Mouse (Mus musculus) embryonic fibroblast, embryonic 13.5 days (primary cell): ENCODE results near the gene Slc38a7. TPM values are rescaled to one million over a fixed set of nuclear protein-coding genes. Genes with fewer than 3 reads are reported as not detected.

Source experiments
- H3K27ac ChIP-seq: 2 replicates; pipeline ENCODE4 v1.5.1; 2012; ENCODE audit warnings: low read length, control low read depth, inconsistent platforms; ENCODE audit not compliant: insufficient read depth
- H3K4me1 ChIP-seq: 2 replicates; pipeline ENCODE4 v1.6.1; 2011; ENCODE audit warnings: low read length; ENCODE audit not compliant: control insufficient read depth, insufficient read depth
- H3K4me3 ChIP-seq: 2 replicates; pipeline ENCODE4 v1.5.1; 2011; ENCODE audit warnings: mild to moderate bottlenecking, control low read depth, low read length; ENCODE audit not compliant: insufficient read depth
- CTCF ChIP-seq: IDR thresholded peaks from 2 replicates; pipeline ENCODE4 v1.5.1; 2011; ENCODE audit warnings: mild to moderate bottlenecking, control low read depth, low read length, moderate library complexity, borderline replicate concordance; ENCODE audit not compliant: insufficient read depth
- POLR2A ChIP-seq: IDR thresholded peaks from 2 replicates; pipeline ENCODE4 v1.6.1; 2011; ENCODE audit warnings: low read depth, mild to moderate bottlenecking, control low read depth, low read length, moderate library complexity
- polyA plus RNA-seq: library from polyadenylated mRNA; stranded (reverse); fragments of >200 nt; gene quantifications from 2 replicates; pipeline ENCODE4 v1.2.4, GENCODE M21; 2011; ENCODE audit warnings: low read depth; ENCODE audit not compliant: missing spikeins, insufficient read length

Gene Slc38a7
- polyA plus RNA-seq, 1 experiment, result 23.2 TPM

- 0 out of 2 replicates have a peak, but pooled peaks cover 4% of the 10 kb centered on the region for H3K4me1 ChIP-seq
- no peak for TF ChIP-seq CTCF
- no peak for TF ChIP-seq POLR2A
- no peak overlapping the region for H3K27ac ChIP-seq
- no peak overlapping the region for H3K4me3 ChIP-seq
Observed at GRCm38 (mm10) chr8:95850326-95850725, 3.0 kb downstream of the Slc38a7 start.

DNA sequence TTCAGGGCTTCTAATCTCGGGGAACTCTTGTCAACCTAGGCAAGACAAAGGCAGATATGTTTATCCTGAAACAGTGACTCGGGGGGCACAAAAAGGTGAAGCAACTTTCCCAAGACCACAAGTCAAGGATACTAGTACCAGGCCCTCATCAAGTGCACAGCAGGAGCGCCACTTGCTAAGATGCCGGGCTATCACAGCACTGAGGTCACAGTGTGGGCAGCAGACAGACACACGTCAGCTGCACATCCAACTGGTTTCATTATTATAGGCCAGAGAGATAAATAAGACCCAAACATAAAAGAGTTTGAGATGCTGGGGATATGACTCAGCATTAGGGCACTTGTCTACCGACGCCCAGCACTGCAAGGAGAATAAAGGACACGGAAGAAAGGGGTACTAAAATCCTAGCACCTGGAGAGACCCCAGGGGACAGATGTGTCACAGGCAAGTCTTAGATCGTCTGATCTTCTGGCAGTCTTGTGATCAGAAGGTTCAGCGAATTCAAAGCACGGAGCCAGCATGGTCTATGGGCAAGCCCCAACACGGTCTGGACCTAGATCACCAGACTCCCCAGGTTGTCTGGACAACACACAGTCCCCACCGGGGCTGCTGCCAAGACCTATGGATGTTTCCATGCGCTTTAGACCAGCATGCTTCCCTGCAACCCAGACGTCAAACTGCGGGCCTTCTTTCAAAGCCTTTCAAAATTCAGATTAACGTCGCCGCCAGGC, 4.4 kb downstream of the Slc38a7 start:
- Histone ChIP-seq H3K27ac (no peak overlapping the region), H3K4me1 (0 out of 2 replicates have a peak, but pooled peaks cover 4% of the 10 kb centered on the region), H3K4me3 (no peak overlapping the region)
- TF ChIP-seq CTCF (no peak), POLR2A (no peak)

DNA sequence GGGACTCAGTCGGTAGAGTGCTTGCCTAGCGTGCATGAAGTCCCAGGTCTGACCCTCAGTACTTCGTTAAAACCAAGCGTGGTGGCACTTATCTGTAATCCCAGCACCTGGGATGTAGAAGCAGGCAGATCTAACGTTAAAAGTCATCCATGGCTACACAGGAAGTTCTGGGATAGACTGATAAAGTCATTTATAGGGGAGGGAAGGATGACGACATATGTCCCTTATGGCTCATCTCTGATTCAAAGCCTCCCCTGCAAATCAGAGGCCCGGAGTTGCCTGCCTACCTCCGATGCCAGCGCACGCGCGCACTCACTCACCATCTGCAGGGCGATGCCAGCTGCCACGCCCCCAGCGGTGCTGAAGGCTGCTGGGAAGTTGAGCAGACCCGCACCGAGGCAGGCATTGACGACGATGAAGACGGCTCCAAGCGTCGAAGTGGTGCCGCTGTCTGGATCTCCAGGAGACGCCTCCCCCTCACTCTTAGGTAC, 5.2 kb downstream of the Slc38a7 start:
- Histone ChIP-seq H3K4me3 (no peak overlapping the region), H3K27ac (no peak overlapping the region), H3K4me1 (0 out of 2 replicates have a peak, but pooled peaks cover 4% of the 10 kb centered on the region)
- TF ChIP-seq CTCF (no peak), POLR2A (no peak)

GRCm38 (mm10) chr8:95845026-95845425, 8.3 kb downstream of the Slc38a7 start:
- Histone ChIP-seq H3K27ac (no peak overlapping the region), H3K4me1 (0 out of 2 replicates have a peak, but pooled peaks cover 2% of the 10 kb centered on the region), H3K4me3 (no peak overlapping the region)
- TF ChIP-seq POLR2A (no peak), CTCF (no peak)

GRCm38 (mm10) chr8:95843968-95844367, 9.4 kb downstream of the Slc38a7 start:
- H3K4me1 ChIP-seq, result 0 out of 2 replicates have a peak, but pooled peaks cover under 1% of the 10 kb centered on the region
- no peak overlapping the region for H3K4me3 ChIP-seq
- TF ChIP-seq CTCF (no peak), POLR2A (no peak)

DNA sequence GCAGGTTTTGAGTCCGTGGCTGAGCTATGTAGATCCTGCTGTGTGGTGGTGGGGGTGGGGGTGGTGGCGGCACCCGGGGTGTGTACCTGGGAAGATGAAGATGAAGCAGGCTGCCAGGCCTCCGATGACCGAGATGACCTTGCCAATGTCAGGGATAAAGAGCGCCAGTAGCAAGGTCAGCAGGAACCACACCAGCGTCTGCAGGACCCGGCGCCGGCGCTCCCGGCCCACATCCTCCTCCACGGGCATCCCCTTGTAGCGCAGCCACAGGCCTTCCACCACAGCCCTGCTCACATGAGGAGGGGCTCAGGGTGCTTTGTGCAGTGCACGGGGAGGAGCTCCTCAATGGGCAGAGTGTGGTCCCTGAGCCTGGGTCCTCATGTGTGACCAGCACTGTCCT, 11.9 kb downstream of the Slc38a7 start:
- Histone ChIP-seq H3K4me1 (no peaks in the 10 kb centered on the region), H3K27ac (no peak overlapping the region), H3K4me3 (no peak overlapping the region)
- TF ChIP-seq POLR2A, result no peak
- TF ChIP-seq CTCF, result no peak

More at GRCm38 (mm10) chr8:95843968-95844367, 9.4 kb downstream of the Slc38a7 start:
- H3K27ac ChIP-seq, result no peak overlapping the region

DNA sequence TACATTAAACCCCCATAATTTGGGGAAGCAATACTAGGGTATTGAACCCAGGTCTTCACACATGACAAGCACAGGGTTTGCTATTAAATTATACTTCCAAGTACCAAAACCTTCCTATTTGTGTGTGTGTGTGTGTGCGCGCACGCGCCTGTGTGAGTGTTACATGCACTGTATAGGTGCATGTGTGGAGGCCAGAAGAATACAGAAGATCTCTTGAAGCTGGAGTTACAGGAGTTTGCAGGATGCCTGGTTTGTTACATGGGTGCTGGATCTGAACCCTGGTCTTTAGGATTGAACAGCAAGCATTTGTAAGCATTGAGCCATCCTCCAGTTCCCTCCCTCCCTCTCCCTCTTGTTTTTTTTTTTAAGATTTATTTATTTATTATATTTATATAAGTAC, 14.1 kb downstream of the Slc38a7 start:
- Histone ChIP-seq H3K4me1 (no peaks in the 10 kb centered on the region), H3K27ac (no peak overlapping the region)
- no peak for TF ChIP-seq CTCF
- no peak for TF ChIP-seq POLR2A

GRCm38 (mm10) chr8:95837266-95837665, 16.1 kb downstream of the Slc38a7 start:
- Histone ChIP-seq H3K27ac (no peak overlapping the region), H3K4me1 (peaks cover 2% of the 10 kb centered on the region; the same call in 1 of the 2 replicates), H3K4me3 (no peak overlapping the region)
- TF ChIP-seq CTCF (no peak), POLR2A (no peak)

More for the DNA sequence above, 14.1 kb downstream of the Slc38a7 start:
- no peak overlapping the region for H3K4me3 ChIP-seq

GRCm38 (mm10) chr8:95835891-95836290, 17.4 kb downstream of the Slc38a7 start:
- no peak overlapping the region for H3K4me3 ChIP-seq
- H3K27ac ChIP-seq, result no peak overlapping the region
- no peak for TF ChIP-seq POLR2A
- no peak for TF ChIP-seq CTCF
- H3K4me1 ChIP-seq, result peaks cover 2% of the 10 kb centered on the region; the same call in 1 of the 2 replicates

DNA sequence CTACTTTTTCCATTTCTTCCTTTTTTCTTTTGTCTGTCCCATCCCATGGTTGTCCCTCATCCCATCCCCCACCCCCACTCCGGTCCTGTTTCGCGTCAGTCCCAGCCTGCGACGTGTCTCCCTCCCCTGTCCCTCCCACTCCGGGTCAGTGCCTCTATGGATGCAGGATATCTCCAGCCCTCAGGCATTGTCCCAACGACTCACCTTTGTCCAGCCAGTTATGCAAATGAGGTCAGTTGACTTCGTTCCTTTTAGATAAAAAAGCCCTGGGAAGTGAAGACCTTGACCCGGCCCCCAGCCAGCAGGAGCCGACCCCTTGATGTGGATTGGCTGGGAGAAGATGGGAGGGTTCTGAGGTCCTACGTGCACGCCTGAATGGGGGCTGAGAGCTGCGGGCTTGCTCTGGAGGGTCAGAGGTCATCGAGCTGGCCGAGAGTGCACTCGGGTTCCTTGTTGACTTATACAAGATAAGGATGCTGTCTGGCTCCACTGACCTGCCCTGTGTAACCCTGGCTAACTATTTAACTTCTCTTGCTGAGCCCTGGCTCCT, 19.8 kb downstream of the Slc38a7 start:
- Histone ChIP-seq H3K4me3 (peak overlapping the region; percentile 39), H3K27ac (no peak overlapping the region), H3K4me1 (peaks cover 2% of the 10 kb centered on the region; the same call in 1 of the 2 replicates)
- no peak for TF ChIP-seq CTCF
- TF ChIP-seq POLR2A, result peak; percentile 20; the same call in 1 of the 2 replicates
